ENCODE assay signal across 18 mouse cellular contexts in the genomic region with DNA sequence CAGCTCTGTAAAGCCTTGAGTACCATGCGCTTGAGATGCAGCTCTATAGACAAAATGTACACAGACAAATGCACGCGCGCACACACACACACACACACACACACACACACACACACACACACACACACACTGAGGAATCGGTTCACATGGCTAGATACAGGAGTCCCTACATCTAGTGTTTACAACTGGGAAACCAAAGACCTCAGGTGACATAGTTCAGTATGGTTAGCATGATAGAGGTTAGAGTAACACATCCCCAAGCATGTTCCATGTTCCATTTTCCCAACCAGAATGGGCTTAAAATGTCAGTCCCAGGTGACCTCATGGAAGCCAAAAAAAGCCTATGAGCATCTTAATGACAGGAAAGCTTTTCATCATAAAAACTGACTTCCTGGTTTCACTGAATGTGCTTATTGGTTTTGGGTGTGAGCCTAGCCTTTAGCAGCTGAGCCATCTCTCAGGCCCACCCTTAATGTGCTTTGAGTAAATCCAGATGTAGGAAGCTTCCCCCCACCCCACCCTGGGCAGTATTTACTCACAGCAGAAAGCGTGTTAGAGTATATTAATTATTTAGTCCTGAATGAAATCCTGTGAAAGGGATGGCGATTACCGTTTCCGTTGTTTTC.
DNase-seq lines count a peak whose midpoint lies in the region; ATAC-seq and TF ChIP-seq lines count a peak whose summit lies in the region.
"Had no signal": no experiment of that assay in that cellular context is flagged by ENCODE, and none has a peak within 500 bp of the region (broad histone marks: within the 10 kb centered on the region; RNA-seq: fewer than 3 reads in every experiment).

No protein-coding gene starts in this region.

- TF ChIP-seq POLR2A in testis, adult 2 months (IDR thresholded peaks at IDR 0.05; ENCODE audit: control insufficient read depth, low read depth, low read length), result no peak

- peaks cover 7% of the 10 kb centered on the region; the same call in 1 of the 2 replicates for H3K4me1 ChIP-seq in kidney, embryonic 16.5 days (ENCODE audit: insufficient read depth, low read length)
- H3K4me1 ChIP-seq in testis, adult 2 months (ENCODE audit: control insufficient read depth, insufficient read depth, low read length), result no peaks in the 10 kb centered on the region
- peaks cover 8% of the 10 kb centered on the region; the same call in 1 of the 2 replicates for H3K4me1 ChIP-seq in limb, embryonic 11.5 days (ENCODE audit: control insufficient read depth, insufficient read depth, low read length)
- H3K4me1 ChIP-seq: heart, embryonic 10.5 days; intestine, embryonic 15.5 days; liver, embryonic 12.5 days; lung, embryonic 15.5 days had no signal

- no peak overlapping the region for H3K4me3 ChIP-seq in kidney, embryonic 16.5 days (ENCODE audit: low read length)
- H3K4me3 ChIP-seq in testis, adult 2 months (ENCODE audit: control insufficient read depth, low read depth, low read length), result peak overlapping the region; percentile 57
- no peak overlapping the region for H3K4me3 ChIP-seq in limb, embryonic 11.5 days (ENCODE audit: low read depth, low read length)
- H3K4me3 ChIP-seq: heart, embryonic 10.5 days; intestine, embryonic 15.5 days; liver, embryonic 12.5 days; lung, embryonic 15.5 days had no signal

- no peaks in the 10 kb centered on the region for H3K36me3 ChIP-seq in kidney, embryonic 16.5 days (ENCODE audit: insufficient read depth, low read length)
- no peaks in the 10 kb centered on the region for H3K36me3 ChIP-seq in testis, adult 2 months (ENCODE audit: control insufficient read depth, insufficient read depth, low read length)
- H3K36me3 ChIP-seq in limb, embryonic 11.5 days (ENCODE audit: control insufficient read depth, insufficient read depth, low read length), result no peaks in the 10 kb centered on the region
- H3K36me3 ChIP-seq: heart, embryonic 10.5 days; intestine, embryonic 15.5 days; liver, embryonic 12.5 days; lung, embryonic 15.5 days had no signal

- ATAC-seq in kidney, embryonic 16.5 days (ENCODE audit: low FRiP score, low TSS enrichment), result peak; percentile 93
- 0 out of 2 replicates have a peak, but pooled peaks have one; percentile 56 for ATAC-seq in limb, embryonic 11.5 days (ENCODE audit: insufficient number of reproducible peaks, low FRiP score, low TSS enrichment, low read depth)
- ATAC-seq in granulocyte monocyte progenitor cell, adult 5-6 weeks (replicated peaks; ENCODE audit: poor library complexity, severe bottlenecking), result no peak
- ATAC-seq: intestine, embryonic 15.5 days; liver, embryonic 12.5 days had no signal

- H3K9ac ChIP-seq in kidney, embryonic 16.5 days (replicated peaks; ENCODE audit: low read length), result no peak overlapping the region
- no peak overlapping the region for H3K9ac ChIP-seq in limb, embryonic 11.5 days (ENCODE audit: low read length)
- H3K9ac ChIP-seq: hindbrain, embryonic 14.5 days; intestine, embryonic 15.5 days; liver, embryonic 12.5 days; lung, embryonic 15.5 days had no signal

- DNase-seq in kidney, postnatal 25 days, result no peak
- no peak for DNase-seq in testis, postnatal 14 days (ENCODE audit: low spot score)
- DNase-seq in limb, embryonic 11.5 days (ENCODE audit: low spot score), result peak; percentile 28
- no peak for DNase-seq in gastrocnemius, postnatal 4 days (ENCODE audit: low spot score in 2 of 2)
- DNase-seq: cerebellum, adult 9-10 months; gastrocnemius, postnatal 10 days; heart, postnatal 14 days; thymus, postnatal 14 days had no signal

- peak overlapping the region; percentile 61 for H3K27ac ChIP-seq in kidney, embryonic 16.5 days (ENCODE audit: low read length)
- no peak overlapping the region for H3K27ac ChIP-seq in testis, adult 2 months (ENCODE audit: control insufficient read depth, insufficient read depth, low read depth, low read length)
- peak overlapping the region; percentile 8; the same call in 1 of the 2 replicates for H3K27ac ChIP-seq in limb, embryonic 11.5 days (replicated peaks; ENCODE audit: low read depth, low read length)
- H3K27ac ChIP-seq: heart, embryonic 10.5 days; hindbrain, embryonic 14.5 days; intestine, embryonic 15.5 days; liver, embryonic 12.5 days; lung, embryonic 15.5 days; macrophage had no signal

- peak overlapping the region; percentile 29; the same call in 1 of the 2 replicates for H3K4me2 ChIP-seq in kidney, embryonic 16.5 days (replicated peaks; ENCODE audit: low read depth, low read length)
- H3K4me2 ChIP-seq in limb, embryonic 11.5 days (ENCODE audit: low read depth, severe bottlenecking), result no peak overlapping the region
- H3K4me2 ChIP-seq: intestine, embryonic 15.5 days; liver, embryonic 12.5 days; lung, embryonic 15.5 days; midbrain, embryonic 11.5 days had no signal

- no peak for TF ChIP-seq CTCF in testis, adult 2 months (IDR thresholded peaks at IDR 0.05; ENCODE audit: control insufficient read depth, insufficient read depth, insufficient replicate concordance, low read depth, low read length)

- H3K9me3 ChIP-seq in kidney, embryonic 16.5 days (ENCODE audit: low read length), result no peaks in the 10 kb centered on the region
- no peaks in the 10 kb centered on the region for H3K9me3 ChIP-seq in limb, embryonic 11.5 days (ENCODE audit: control insufficient read depth, low read length)
- H3K9me3 ChIP-seq: heart, embryonic 10.5 days; intestine, embryonic 15.5 days; liver, embryonic 12.5 days; lung, embryonic 15.5 days had no signal

- 71% methylated on average over 9 of the region's 9 CpGs for WGBS in kidney, embryonic 16.5 days
- WGBS in limb, embryonic 11.5 days, result 64% methylated on average over 9 of the region's 9 CpGs

- no peaks in the 10 kb centered on the region for H3K27me3 ChIP-seq in kidney, embryonic 16.5 days (ENCODE audit: insufficient read depth, low read length)
- H3K27me3 ChIP-seq in testis, adult 2 months (ENCODE audit: control insufficient read depth, insufficient read depth, low read length), result no peaks in the 10 kb centered on the region
- H3K27me3 ChIP-seq in limb, embryonic 11.5 days (ENCODE audit: control insufficient read depth, insufficient read depth, low read length), result no peaks in the 10 kb centered on the region
- H3K27me3 ChIP-seq: intestine, embryonic 15.5 days; liver, embryonic 12.5 days; lung, embryonic 15.5 days had no signal
